Mouse (Mus musculus) ovary, postnatal 10 days (tissue): ENCODE measurements around the gene Syp.

ENCODE experiments used
- DNase-seq: peaks from one replicate; pipeline ENCODE4 v3.0.0; 2022; ENCODE audit warnings: low spot score

Syp gene

GRCm38 (mm10) chrX:7662936-7663335 is 24.7 kb downstream of the Syp start:
- DNase-seq, result no peak

- DNase-seq, result no peak
Observed at GRCm38 (mm10) chrX:7664791-7665190, 26.5 kb downstream of the Syp start.

GRCm38 (mm10) chrX:7665739-7666502 is 27.6 kb downstream of the Syp start:
- DNase-seq, result no peak

- DNase-seq, result no peak
Observed at GRCm38 (mm10) chrX:7670390-7670881, 32.2 kb downstream of the Syp start.

- DNase-seq, result no peak
Observed at GRCm38 (mm10) chrX:7670921-7671623, 32.8 kb downstream of the Syp start, which contains the start of gene Plp2. TSS of gene Plp2 (minus strand) at chrX:7671390.

- no peak for DNase-seq
Observed at GRCm38 (mm10) chrX:7672739-7673138, 34.5 kb downstream of the Syp start.

GRCm38 (mm10) chrX:7673578-7674281 is 35.5 kb downstream of the Syp start:
- no peak for DNase-seq

GRCm38 (mm10) chrX:7674284-7675000 is 36.2 kb downstream of the Syp start:
- no peak for DNase-seq

GRCm38 (mm10) chrX:7675001-7675380 is 36.7 kb downstream of the Syp start:
- DNase-seq, result no peak

- no peak for DNase-seq
Observed at GRCm38 (mm10) chrX:7678986-7679385, 40.7 kb downstream of the Syp start.

GRCm38 (mm10) chrX:7679405-7680056 is 41.3 kb downstream of the Syp start:
- DNase-seq, result peak; percentile 69

- DNase-seq, result no peak
Observed at GRCm38 (mm10) chrX:7680057-7680412, 41.8 kb downstream of the Syp start.

GRCm38 (mm10) chrX:7680864-7681263 is 42.6 kb downstream of the Syp start, which contains the start of gene Magix:
TSS of gene Magix (minus strand) at chrX:7681251.
- no peak for DNase-seq

GRCm38 (mm10) chrX:7688321-7688720 is 50.0 kb downstream of the Syp start:
- no peak for DNase-seq

GRCm38 (mm10) chrX:7690486-7690885 is 52.2 kb downstream of the Syp start:
- DNase-seq, result no peak

GRCm38 (mm10) chrX:7692862-7693261 is 54.6 kb downstream of the Syp start:
- DNase-seq, result no peak

- no peak for DNase-seq
Observed at GRCm38 (mm10) chrX:7696520-7696919, 58.2 kb downstream of the Syp start.

GRCm38 (mm10) chrX:7696954-7697381 is 58.7 kb downstream of the Syp start, which contains the start of gene Gpkow:
TSS of gene Gpkow (plus strand) at chrX:7697131.
- DNase-seq, result peak; percentile 12
